Mouse (Mus musculus) spleen, adult 12 weeks (tissue): ENCODE data around the gene Spo11.

Experiments used
- DNase-seq: peaks from one replicate; pipeline ENCODE4 v3.0.0; 2022; ENCODE audit warnings: low spot score

The Spo11 gene

DNA sequence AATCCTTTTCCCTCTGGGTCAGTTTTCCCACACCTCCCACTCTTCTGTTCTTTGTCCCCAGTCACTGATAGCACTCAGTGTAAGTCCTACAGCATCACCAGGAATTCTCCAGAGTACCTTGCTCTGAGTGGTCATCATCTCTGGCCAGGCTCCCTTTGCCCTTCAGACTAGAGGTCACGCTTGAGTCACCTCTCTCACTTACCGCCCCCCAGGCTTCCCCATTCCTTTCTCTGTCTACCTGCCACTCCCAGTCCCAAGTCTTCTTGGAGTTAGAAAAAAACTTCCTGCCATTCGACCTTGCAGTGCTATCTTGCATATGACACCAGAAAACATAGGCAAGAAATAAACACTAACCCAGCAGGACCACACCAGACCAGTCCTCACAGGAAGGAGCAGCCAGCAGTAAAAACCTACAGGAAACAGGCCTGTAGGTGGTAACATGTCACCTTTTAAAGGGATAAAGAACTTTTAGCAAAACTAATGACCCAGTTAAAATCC, 32.8 kb downstream of the Spo11 start:
- no peak for DNase-seq

DNA sequence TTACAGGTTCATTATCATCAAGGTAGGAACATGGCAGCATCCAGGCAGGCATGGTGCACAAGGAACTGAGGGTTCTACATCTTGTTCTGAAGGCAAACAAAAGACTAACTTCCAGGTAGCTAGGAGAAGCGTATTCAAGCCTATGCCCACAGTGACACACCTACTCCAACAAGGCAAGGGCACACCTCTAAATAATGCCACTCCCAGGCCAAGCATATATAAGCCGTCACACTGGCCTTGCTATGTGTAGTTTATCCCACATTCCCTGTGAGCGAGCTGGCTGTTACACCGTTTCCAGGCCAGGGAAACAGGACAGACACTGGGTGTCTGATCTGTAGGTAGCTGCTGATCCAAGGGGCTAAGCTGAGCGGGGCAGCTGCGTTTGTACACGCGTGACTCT, 33.9 kb downstream of the Spo11 start:
- DNase-seq, result no peak

DNA sequence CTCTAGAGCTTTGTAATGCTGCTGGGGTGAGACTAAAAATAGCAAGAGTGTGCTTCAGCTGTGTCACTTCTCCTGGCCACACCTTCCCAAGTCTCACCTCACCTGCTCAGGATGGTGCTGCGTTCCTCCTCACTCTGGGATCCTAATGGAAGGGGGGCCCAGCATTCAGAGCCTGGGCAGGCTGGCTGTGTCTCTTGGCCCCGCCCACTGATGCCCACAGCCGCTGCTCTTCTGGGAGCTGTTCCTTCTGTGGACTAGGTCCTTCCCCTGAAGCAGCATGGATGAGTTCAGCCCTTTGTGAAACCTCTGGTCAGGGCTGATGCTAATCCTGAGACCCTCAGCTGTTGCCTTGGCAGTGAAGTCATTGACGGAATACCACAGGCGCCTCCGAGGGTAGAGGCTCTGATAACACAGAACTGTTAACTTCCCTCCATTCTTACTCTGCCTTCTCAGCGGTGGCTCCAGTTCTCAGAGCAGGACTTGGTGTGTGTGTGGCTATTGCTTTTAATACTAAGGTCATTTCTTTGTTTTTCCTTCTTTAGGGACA, 37.3 kb downstream of the Spo11 start:
- DNase-seq, result no peak

DNA sequence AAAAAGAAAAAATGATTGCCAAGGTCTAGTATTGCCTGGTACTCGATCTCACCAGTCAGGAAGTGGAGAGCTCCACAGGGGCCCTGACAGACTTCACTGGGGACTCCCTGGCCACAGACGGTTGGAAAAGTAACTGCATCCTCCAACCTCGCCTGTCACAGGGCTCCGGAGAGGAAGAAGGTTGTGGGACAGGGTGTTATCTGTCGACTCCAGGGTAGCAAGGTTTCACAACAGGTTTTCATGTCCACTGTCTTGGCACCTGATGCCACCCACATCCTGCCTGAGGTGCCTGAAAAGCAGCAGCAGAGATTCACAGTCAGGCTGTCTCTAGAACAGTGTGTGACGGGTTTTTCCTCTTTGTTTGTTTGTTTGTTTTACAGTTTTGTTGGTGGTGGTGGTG, 40.4 kb downstream of the Spo11 start:
- peak; percentile 15 for DNase-seq

GRCm38 (mm10) chr2:173018618-173019017, 41.1 kb downstream of the Spo11 start:
- DNase-seq, result no peak

DNA sequence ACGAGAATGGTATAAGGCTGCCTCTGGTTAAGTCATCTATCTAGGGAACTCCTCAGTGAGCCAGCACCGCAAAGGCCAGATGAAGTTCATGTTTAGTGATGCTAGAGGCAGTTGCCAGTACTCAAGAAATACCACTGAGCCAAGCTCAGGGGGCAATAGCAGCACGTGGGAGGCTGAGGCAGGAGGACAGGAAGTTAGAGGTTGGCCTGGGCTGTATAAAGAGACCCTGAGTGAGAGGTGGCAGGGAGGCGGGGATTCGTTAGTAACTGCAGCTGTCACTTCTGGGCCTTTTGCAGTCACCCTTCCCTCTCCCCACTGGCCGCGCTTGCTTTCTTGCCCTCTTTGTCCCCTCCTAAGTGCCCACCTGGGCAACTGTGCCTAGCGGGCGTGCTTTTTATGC, 41.8 kb downstream of the Spo11 start:
- DNase-seq, result no peak

GRCm38 (mm10) chr2:173019790-173020189, 42.3 kb downstream of the Spo11 start:
- DNase-seq, result peak; percentile 93

DNA sequence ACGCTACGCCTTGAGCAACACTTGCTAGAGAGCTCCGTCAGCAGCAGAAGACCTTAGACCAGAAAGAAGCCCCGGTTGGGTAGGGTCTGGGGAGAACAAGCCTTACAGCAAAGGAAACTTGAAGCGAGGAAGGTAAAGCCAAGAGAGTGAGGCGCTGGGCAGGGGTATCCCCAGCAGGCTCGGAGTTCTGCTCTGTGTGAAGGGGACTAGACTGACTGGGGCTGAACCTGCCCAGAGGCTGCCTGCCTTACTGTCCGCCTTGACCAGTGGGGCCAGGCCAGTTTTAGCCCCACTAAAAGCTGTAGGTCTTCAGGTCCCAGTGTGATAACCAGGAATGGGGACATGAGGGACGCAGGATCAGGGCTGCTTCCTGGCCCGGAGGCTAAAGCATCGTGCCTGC, 42.9 kb downstream of the Spo11 start, which contains the start of gene Rbm38:
Gene Rbm38, plus strand, starts transcription at position 69 of the 400 bp plus-strand sequence.
- DNase-seq, result no peak

DNA sequence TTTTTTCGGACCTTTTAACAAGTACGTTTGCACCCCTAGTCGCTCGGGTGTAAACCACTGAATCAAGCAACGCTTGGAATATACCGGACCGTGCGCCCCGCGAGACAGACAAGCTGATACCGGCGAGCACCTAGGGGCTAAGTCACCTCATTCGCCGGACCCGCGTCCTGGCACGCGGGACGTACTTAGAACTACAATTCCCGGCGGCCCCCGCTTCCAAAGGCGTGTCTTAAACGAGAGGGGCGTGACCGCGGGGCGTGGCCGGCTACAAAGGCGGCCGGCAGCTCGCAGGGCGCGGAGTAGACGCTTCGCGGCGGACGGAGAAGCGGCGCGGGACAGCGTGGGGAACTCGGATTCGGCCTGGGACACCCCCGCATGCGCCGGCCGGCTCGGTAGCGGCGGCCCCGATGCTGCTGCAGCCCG, 44.1 kb downstream of the Spo11 start:
- peak; percentile 92 for DNase-seq

DNA sequence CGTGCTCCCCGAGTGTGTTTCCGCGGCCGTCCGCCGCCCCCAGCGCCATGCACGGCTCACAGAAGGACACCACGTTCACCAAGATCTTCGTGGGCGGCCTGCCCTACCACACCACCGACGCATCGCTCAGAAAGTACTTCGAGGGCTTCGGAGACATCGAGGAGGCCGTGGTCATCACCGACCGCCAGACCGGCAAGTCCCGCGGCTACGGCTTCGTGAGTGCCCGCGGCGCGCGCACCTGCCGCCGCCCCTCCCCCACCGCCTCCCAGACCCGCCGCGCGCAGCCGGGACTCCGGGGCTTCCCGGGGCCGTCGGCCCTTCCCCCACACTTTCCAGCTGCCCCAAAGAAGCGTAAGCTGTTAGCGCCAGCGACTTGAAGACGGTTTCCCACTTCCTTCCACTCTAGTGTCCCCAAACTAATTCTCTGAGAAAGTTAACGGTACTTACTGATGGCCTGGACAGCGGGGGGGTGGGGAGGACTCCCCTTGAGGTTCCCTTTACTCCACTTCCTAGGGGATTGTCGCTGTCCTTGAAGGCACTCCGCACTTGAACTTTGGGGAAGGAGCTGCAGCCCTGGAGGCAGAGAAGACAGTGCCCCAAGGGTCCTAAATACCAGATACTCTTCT, 44.7 kb downstream of the Spo11 start:
- DNase-seq, result no peak

DNA sequence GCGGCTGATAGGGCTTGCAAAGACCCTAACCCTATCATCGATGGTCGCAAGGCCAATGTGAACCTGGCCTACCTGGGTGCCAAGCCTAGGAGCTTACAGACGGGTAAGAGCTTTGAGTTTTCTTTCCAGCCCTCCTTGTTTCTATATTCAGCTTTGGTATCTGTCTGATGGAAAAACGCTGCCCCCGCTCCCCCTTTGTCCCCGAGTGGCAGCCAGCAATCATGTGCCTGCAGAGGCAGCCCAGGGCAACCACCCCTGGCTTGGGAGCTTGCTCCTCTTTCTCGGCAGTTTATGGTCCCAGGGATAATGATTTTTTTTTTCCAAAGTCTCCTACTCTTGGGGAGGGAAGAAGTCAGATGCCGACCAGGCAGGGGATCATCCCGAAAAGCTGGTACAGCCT, 45.3 kb downstream of the Spo11 start:
- DNase-seq, result no peak

DNA sequence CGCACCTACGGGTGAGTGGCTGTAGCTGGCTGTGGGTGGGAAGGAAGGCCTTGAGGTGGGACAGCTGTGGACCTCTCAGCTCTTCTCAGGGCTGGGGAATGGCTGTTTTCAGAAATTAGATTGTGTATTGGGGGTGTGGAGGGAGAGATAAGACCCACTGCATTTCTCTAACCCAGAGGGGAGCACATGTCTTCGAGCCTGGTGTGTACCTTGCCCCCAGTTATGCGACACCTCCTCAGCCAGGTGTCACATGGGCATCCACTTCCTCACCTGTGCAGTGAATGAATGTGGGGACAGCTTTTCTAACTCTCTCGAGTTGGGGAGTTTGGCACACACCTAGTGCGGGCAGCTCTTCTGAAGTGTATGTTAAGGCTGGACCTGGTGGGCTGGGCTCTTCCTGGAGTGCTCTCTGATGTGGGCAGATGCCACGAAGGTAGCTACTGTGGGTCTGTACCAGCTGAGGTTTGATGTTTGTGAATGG, 45.9 kb downstream of the Spo11 start:
- no peak for DNase-seq

GRCm38 (mm10) chr2:173023966-173024365, 46.5 kb downstream of the Spo11 start:
- no peak for DNase-seq

DNA sequence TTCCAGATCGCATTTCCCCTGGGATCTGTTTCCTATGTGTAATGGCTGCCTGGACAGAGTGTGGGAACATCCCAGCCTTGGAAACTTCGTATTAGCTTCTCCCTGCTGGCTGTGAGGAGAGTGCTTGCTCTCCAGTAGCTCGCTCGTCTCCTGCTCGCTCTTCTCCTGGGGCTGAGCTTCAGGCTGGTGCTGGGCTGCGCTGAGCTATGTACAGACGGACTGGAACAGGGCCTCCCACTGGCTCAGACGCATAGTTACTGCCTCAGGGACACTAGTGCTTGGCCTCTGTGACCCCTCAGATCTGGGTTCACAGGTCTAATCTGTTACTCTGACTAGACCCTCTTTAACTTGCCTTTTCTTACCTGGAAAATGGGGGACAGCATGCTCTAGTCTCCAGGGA, 46.9 kb downstream of the Spo11 start:
- no peak for DNase-seq

DNA sequence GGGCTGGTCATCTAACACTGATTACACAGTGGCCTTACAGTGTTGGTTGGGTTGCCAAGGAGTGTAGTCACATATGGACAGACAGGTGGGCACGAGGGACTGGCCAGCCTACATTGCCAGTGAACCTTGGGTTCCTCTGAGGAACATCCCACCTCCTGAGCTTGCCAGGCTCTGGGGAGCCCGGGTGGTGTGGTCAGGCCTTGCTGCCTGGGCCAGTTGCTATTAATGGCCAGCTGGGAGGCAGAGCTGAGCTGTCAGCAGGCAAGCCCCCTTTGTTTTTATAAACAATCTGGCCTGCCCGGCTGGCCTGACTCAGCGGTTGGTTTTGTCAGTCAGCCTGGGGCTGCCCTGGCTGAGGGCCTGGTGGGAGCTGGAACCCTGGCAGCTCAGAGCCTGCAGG, 47.4 kb downstream of the Spo11 start:
- DNase-seq, result no peak

- DNase-seq, result no peak
Observed at GRCm38 (mm10) chr2:173026286-173026685, 48.8 kb downstream of the Spo11 start.

- DNase-seq, result no peak
Observed at GRCm38 (mm10) chr2:173026688-173027131, 49.2 kb downstream of the Spo11 start.

- no peak for DNase-seq
Observed at GRCm38 (mm10) chr2:173027169-173027823, 49.8 kb downstream of the Spo11 start.

DNA sequence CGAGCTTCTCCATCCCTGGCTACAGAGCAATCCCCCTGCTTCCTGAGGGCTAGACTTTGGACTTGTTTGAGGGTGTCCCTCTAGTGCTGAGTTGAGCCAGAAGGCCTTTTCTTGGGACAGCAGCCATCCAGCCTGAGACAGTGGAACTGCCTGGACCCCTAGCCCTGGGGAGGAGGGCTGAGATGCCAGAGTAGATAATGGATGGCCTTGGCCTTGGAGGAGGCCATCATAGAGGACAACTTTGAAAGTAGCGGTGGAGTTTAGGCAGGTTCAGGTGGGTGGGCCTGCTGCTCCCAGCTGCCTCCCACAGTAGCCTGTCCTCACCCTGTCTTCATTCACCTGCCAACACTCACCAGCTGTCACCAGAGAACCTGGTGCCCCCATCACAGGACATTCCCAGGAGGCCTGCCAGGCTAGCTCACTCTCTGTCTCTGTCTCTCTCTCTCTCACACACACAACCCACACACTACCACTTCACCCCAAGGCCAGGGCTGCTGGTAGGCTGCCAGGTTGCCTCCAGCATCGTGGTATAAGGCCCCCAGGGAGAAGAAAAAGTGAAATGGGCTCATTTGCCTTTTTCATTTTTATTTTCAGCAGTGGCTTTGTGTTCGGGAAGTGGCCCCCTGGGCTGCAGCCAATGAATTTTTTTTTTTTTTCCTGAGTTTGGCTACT, 50.5 kb downstream of the Spo11 start:
- DNase-seq, result no peak

- no peak for DNase-seq
Observed at GRCm38 (mm10) chr2:173028508-173029031, 51.1 kb downstream of the Spo11 start.

- no peak for DNase-seq
Observed at GRCm38 (mm10) chr2:173030591-173031338, 53.3 kb downstream of the Spo11 start.

GRCm38 (mm10) chr2:173033531-173033930, 56.0 kb downstream of the Spo11 start:
- DNase-seq, result no peak
